Mouse (Mus musculus) myocyte (in vitro differentiated cells): ENCODE data around the gene Mroh7.

Experiments used
- CEBPB ChIP-seq: IDR thresholded peaks from 2 replicates; pipeline ENCODE4 v1.6.1; 2011; ENCODE audit warnings: mild to moderate bottlenecking, moderate library complexity; ENCODE audit not compliant: poor library complexity, insufficient read depth, severe bottlenecking
- MAX ChIP-seq: IDR thresholded peaks from one replicate; pipeline ENCODE4 v1.6.1; 2011; ENCODE audit warnings: low read depth, mild to moderate bottlenecking, control low read depth
- MYOD1 ChIP-seq, 3 experiments: IDR thresholded peaks; one replicate each; pipeline ENCODE4 v1.6.1; 2011; ENCODE audit warnings: control low read depth in 2 of 3, low read depth in 2 of 3, mild to moderate bottlenecking in 2 of 3, moderate library complexity in 1 of 3; ENCODE audit not compliant: insufficient read length in 2 of 3, control insufficient read depth in 1 of 3
- MYOG ChIP-seq, 3 experiments: IDR thresholded peaks; one replicate each; pipeline ENCODE4 v1.6.1; 2011; ENCODE audit warnings: control low read depth in 2 of 3, low read depth in 2 of 3, mild to moderate bottlenecking in 2 of 3; ENCODE audit not compliant: insufficient read length in 2 of 3, control insufficient read depth in 1 of 3, insufficient read depth in 1 of 3
- POLR2A ChIP-seq: IDR thresholded peaks from one replicate; pipeline ENCODE4 v1.6.1; 2011; ENCODE audit warnings: low read depth, mild to moderate bottlenecking, control low read depth, moderate library complexity; ENCODE audit not compliant: insufficient read length
- POLR2AphosphoS2 ChIP-seq: IDR thresholded peaks from one replicate; pipeline ENCODE4 v1.6.1; 2011; ENCODE audit warnings: low read depth, control low read depth; ENCODE audit not compliant: insufficient read length
- TCF12 ChIP-seq: IDR thresholded peaks from one replicate; pipeline ENCODE4 v1.6.1; 2011; ENCODE audit warnings: mild to moderate bottlenecking, control low read depth; ENCODE audit not compliant: poor library complexity, insufficient read depth, severe bottlenecking
- TCF3 ChIP-seq: IDR thresholded peaks from one replicate; pipeline ENCODE4 v1.6.1; 2011; ENCODE audit warnings: low read depth, control low read depth; ENCODE audit not compliant: insufficient read length
- USF1 ChIP-seq: IDR thresholded peaks from one replicate; pipeline ENCODE4 v1.6.1; 2011; ENCODE audit warnings: low read depth, mild to moderate bottlenecking, control low read depth, moderate library complexity

DNA sequence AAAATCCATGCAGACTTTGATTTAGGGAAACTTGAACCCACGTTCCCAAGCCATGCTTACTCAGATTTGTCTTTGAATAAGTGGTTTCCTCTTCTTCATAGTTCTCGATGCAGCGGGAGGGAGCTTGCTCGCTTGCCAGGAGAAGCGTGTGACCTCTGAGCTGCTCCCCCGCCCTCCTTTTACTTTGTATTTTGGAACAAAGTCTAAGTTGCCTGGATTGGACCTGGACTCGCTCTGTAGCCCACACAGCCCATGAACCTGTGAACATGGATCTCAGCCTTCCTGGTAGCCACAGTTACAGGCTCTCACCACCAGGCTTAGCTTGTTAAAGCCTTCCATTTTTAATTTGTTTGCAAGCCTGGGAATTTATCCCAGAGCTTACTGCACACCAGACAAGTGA lies at the start of gene Mroh7:
- no peak for TF ChIP-seq POLR2A
- no peak for TF ChIP-seq CEBPB
- TF ChIP-seq MAX = no peak
- TF ChIP-seq POLR2AphosphoS2 = no peak
- no peak for TF ChIP-seq MYOG (IDR thresholded peaks at IDR 0.05; ENCODE audit: control insufficient read depth in 1 of 3, insufficient read depth in 1 of 3, insufficient read length in 2 of 3, low read depth in 2 of 3)
- no peak for TF ChIP-seq TCF3
- TF ChIP-seq MYOD1 (IDR thresholded peaks at IDR 0.05; ENCODE audit: control insufficient read depth in 1 of 3, insufficient read length in 2 of 3, low read depth in 2 of 3) = no peak
- no peak for TF ChIP-seq USF1
- no peak for TF ChIP-seq TCF12
